Mouse (Mus musculus): Measurements from ENCODE around the gene Kank1.

- TF ChIP-seq CTCF (IDR thresholded peaks at IDR 0.05; ENCODE audit: extremely low read depth, insufficient read length, insufficient replicate concordance, low read depth, low read length) (no peak), POLR2A (IDR thresholded peaks at IDR 0.05; ENCODE audit: low read depth, low read length) (no peak)
These were observed 105.3 kb downstream of the Kank1 start for GRCm38 (mm10) chr19:25342026-25342425.
